Mouse (Mus musculus) hindbrain, embryonic 16.5 days (tissue): ENCODE measurements at regions not wholly inside any gene's neighbourhood (a gene's known extent, or its start where the extent isn't known, plus 50 kb on each side); places are given as distances from the start of the nearest gene placed in this dataset.

Experiments used
- ATAC-seq: fragments of 200-750 bp; cut with Nextera tagmentation; 2 replicates; pipeline ENCODE4 v1.8.0; 2017; ENCODE audit warnings: moderate TSS enrichment, moderate library complexity
- H3K27ac ChIP-seq: fragments of 300-500 bp; sonication (generic); 2 replicates; pipeline ENCODE4 v1.5.1; 2014; ENCODE audit warnings: low read depth, mild to moderate bottlenecking, control low read depth, low read length, moderate library complexity
- H3K27me3 ChIP-seq: fragments of 300-500 bp; sonication (generic); replicated peaks from 2 replicates; pipeline ENCODE4 v1.6.1; 2014; ENCODE audit warnings: low read length; ENCODE audit not compliant: control insufficient read depth, insufficient read depth
- H3K36me3 ChIP-seq: fragments of 300-500 bp; sonication (generic); 2 replicates; pipeline ENCODE4 v1.6.1; 2014; ENCODE audit warnings: mild to moderate bottlenecking, low read length, moderate library complexity, mixed read lengths; ENCODE audit not compliant: control insufficient read depth, insufficient read depth
- H3K4me1 ChIP-seq: fragments of 300-500 bp; sonication (generic); 2 replicates; pipeline ENCODE4 v1.6.1; 2014; ENCODE audit warnings: low read depth, low read length; ENCODE audit not compliant: control insufficient read depth, insufficient read depth
- H3K4me2 ChIP-seq: fragments of 300-500 bp; sonication (generic); 2 replicates; pipeline ENCODE4 v1.6.1; 2014; ENCODE audit warnings: mild to moderate bottlenecking, low read length, control low read depth, moderate library complexity
- H3K4me3 ChIP-seq: fragments of 300-500 bp; sonication (generic); 2 replicates; pipeline ENCODE4 v1.5.1; 2014; ENCODE audit warnings: mild to moderate bottlenecking, low read length, control low read depth, moderate library complexity
- H3K9ac ChIP-seq: fragments of 300-500 bp; sonication (generic); 2 replicates; pipeline ENCODE4 v1.6.1; 2014; ENCODE audit warnings: low read depth, mild to moderate bottlenecking, control low read depth, low read length, moderate library complexity
- H3K9me3 ChIP-seq: fragments of 300-500 bp; sonication (generic); 2 replicates; pipeline ENCODE4 v1.6.1; 2014; ENCODE audit warnings: mild to moderate bottlenecking, low read length, moderate library complexity; ENCODE audit not compliant: control insufficient read depth
- WGBS: fragments of 180-500 bp; shearing (Covaris S2); extraction: QIAGEN DNeasy Blood & Tissue Kit; methylation state at CpG from one replicate; pipeline ENCODE4 v1.1.7; 2014; 5-methylcytosine and 5-hydroxymethylcytosine counted together

DNA sequence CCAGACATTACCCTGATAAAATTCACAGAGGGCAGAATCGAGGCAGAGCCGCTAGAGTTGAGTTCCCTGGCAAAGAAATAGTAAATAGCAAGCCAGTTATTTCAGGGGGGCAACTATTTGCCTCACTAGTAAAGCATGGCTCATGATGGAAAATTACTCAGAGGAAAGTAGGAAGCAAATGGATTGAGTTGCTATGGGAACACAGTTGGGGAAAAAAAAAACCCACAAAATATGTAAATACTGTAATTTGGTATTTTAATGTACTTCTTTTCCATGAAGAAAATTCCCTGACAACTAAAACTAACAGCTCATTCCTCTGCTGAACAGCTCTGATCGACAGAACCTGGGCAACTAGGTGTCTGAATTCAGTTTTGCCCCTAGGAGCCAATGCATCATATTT is 296.2 kb upstream of the Slc30a5 start:
- H3K27me3 ChIP-seq: no peaks in the 10 kb centered on the region
- no peak for ATAC-seq
- H3K4me1 ChIP-seq: no peaks in the 10 kb centered on the region
- no peak overlapping the region for H3K27ac ChIP-seq
- H3K9ac ChIP-seq: no peak overlapping the region
- WGBS: 84% methylated on average over 3 of the region's 3 CpGs
- no peak overlapping the region for H3K4me3 ChIP-seq
- no peak overlapping the region for H3K4me2 ChIP-seq
- no peaks in the 10 kb centered on the region for H3K9me3 ChIP-seq
- no peaks in the 10 kb centered on the region for H3K36me3 ChIP-seq

DNA sequence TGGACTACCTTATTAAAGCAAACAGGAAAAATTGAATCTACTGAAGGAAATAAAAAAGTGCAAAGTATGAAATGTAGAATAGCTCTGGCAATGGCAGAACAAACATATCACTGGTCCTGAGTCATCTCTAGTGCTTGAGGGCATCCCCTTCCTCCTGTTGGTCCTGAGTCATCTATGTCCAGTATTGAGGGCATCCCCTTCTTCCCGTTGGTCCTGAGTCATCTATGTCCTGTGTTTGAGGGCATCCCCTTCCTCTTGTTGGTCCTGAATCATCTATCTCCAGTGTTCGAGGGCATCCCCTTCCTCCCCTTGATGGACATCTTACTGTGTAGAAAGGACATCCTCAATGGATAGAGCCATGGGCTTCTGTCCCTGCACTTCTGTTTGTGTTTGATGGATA is 294.6 kb upstream of the Slc30a5 start:
- Histone ChIP-seq H3K4me1 (no peaks in the 10 kb centered on the region), H3K36me3 (no peaks in the 10 kb centered on the region), H3K4me2 (no peak overlapping the region), H3K9me3 (no peaks in the 10 kb centered on the region), H3K4me3 (no peak overlapping the region), H3K9ac (no peak overlapping the region), H3K27me3 (no peaks in the 10 kb centered on the region), H3K27ac (no peak overlapping the region)
- WGBS: 85% methylated on average over 2 of the region's 2 CpGs
- ATAC-seq: no peak

DNA sequence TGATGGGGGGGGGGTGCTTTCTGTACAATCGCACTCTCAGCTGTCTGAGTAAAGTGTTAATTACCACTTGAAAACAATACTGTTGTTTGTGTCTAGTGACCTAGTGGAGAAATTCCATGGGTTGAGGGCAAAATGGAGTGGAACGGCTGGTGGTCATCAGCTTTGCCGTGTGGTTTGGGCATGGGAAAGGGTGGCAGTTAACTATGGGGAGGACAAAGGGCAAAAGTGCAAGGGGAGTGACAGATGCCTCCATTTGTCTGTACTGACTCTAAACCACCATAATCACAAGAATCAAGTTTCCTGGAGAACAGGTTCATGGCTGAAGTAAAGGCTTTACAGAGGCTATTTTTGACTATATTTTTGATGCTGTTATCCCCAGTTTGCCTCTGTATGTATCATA is 294.0 kb upstream of the Slc30a5 start:
- H3K4me1 ChIP-seq: no peaks in the 10 kb centered on the region
- WGBS: 78% methylated on average over 3 of the region's 3 CpGs
- no peak overlapping the region for H3K4me2 ChIP-seq
- no peaks in the 10 kb centered on the region for H3K9me3 ChIP-seq
- no peaks in the 10 kb centered on the region for H3K36me3 ChIP-seq
- ATAC-seq: no peak
- no peak overlapping the region for H3K4me3 ChIP-seq
- H3K27ac ChIP-seq: no peak overlapping the region
- H3K9ac ChIP-seq: no peak overlapping the region
- H3K27me3 ChIP-seq: no peaks in the 10 kb centered on the region

DNA sequence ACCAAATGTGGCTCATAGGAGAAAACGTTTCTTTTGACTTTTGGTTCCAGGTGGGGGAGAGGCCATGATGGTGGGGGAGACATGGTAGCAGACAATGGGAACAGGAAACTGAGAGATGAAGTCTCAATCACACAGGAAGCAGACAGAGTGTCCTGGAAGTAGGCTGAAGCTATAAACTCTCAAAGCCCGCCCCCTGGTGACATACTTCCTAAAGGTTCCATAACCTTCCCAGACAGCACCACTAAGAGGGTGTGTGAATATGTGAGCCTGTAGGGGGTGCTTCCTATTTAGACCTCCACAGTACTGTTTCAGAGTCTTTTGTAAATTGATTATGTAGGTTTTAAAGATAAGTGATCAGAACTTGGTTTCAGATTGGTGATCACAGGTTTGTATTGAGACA is 284.1 kb upstream of the Slc30a5 start:
- Histone ChIP-seq H3K9ac (no peak overlapping the region), H3K4me3 (no peak overlapping the region), H3K27ac (no peak overlapping the region), H3K4me2 (no peak overlapping the region), H3K4me1 (no peaks in the 10 kb centered on the region), H3K9me3 (no peaks in the 10 kb centered on the region), H3K36me3 (no peaks in the 10 kb centered on the region), H3K27me3 (no peaks in the 10 kb centered on the region)
- WGBS: 79% methylated on average over 2 of the region's 2 CpGs
- ATAC-seq: no peak

DNA sequence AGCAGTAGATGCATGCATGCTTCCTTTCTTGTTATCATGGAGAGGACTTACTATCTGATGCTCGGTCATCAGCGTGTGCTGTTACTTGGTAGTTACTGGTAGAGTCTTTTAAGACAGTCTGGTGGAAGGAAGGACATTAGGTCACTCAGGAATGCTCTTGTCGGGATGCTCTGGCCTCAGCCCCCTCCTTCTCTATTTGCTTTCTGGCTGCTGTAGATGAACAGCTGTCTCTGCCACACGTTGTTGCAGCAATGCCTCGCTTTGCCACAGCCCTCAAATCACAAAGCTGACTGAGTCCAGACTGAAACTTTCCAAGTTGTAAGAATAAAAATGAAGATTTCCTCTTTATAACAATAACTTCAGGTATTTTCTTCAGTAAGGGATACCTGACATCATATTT is 282.1 kb upstream of the Slc30a5 start:
- H3K9me3 ChIP-seq: no peaks in the 10 kb centered on the region
- H3K4me3 ChIP-seq: no peak overlapping the region
- H3K27ac ChIP-seq: no peak overlapping the region
- ATAC-seq: no peak
- H3K36me3 ChIP-seq: no peaks in the 10 kb centered on the region
- no peak overlapping the region for H3K4me2 ChIP-seq
- H3K9ac ChIP-seq: no peak overlapping the region
- no peaks in the 10 kb centered on the region for H3K4me1 ChIP-seq
- 80% methylated on average over 5 of the region's 5 CpGs for WGBS
- H3K27me3 ChIP-seq: no peaks in the 10 kb centered on the region

DNA sequence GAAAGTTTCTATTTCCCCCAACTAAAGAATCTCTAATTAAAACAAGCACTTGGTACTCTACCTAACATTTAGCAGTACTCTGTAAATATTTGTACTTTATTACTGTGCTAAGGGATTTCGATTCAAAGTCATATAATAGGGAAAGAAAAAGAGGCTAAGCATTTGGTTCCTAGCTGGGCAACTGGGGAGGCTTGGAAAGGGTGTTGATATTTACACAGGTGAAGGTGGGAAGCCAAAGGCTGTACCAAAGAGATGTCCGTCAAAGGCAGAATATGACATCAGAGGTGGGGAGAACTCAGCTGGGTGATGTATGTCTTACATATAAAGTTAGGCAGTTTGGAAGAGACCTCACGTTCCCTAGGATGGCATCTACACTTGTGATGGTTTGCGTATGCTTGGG is 278.9 kb upstream of the Slc30a5 start:
- Histone ChIP-seq H3K9ac (no peak overlapping the region), H3K36me3 (no peaks in the 10 kb centered on the region), H3K27ac (no peak overlapping the region), H3K4me2 (no peak overlapping the region), H3K9me3 (no peaks in the 10 kb centered on the region), H3K27me3 (no peaks in the 10 kb centered on the region), H3K4me3 (no peak overlapping the region), H3K4me1 (no peaks in the 10 kb centered on the region)
- no peak for ATAC-seq
- 89% methylated on average over 4 of the region's 4 CpGs for WGBS

DNA sequence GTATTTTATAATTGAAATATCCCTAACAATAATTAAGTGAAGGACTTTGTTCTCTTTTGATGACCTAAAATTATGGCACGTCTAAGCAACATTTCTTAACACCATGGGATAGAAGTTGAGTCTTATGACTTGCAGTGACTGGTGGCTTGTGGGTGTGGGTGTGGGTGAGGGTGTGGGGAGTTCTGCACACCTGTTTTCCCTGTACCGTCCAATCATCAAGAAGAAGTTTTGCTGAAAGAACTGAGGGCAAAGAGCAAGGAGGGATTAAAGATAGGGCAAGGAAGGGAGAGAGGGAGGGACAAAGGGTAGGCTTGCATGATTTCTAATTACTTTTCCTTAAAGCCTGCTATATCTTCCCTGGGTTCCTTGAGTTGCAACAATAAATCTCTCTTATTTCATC is 278.5 kb upstream of the Slc30a5 start:
- WGBS: 95% methylated on average over 2 of the region's 2 CpGs
- no peak for ATAC-seq
- H3K4me3 ChIP-seq: no peak overlapping the region
- H3K9me3 ChIP-seq: no peaks in the 10 kb centered on the region
- H3K9ac ChIP-seq: no peak overlapping the region
- no peaks in the 10 kb centered on the region for H3K36me3 ChIP-seq
- no peaks in the 10 kb centered on the region for H3K27me3 ChIP-seq
- no peaks in the 10 kb centered on the region for H3K4me1 ChIP-seq
- H3K27ac ChIP-seq: no peak overlapping the region
- no peak overlapping the region for H3K4me2 ChIP-seq

DNA sequence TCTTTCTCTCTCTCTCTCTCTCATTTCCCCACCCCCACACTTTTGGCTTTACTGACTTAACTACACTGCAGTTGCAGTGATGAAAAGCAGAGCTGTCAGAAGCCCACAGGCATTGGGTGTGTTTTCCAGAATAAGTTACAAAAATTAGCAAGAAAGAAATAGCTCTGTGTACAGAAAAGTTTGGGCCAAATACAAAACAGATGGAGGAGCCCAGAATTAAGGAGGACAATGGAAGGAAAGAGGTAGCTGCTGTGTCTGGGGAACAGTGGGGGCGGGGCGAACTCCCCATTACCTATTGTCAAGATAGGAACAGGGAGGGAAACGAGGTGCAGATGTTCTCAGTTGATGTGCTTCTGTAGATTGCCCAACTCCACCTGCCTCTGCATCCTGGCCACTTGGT is 267.4 kb upstream of the Slc30a5 start:
- Histone ChIP-seq H3K27me3 (no peaks in the 10 kb centered on the region), H3K4me1 (no peaks in the 10 kb centered on the region), H3K4me2 (no peak overlapping the region), H3K9ac (no peak overlapping the region), H3K9me3 (no peaks in the 10 kb centered on the region), H3K36me3 (no peaks in the 10 kb centered on the region), H3K27ac (no peak overlapping the region), H3K4me3 (no peak overlapping the region)
- ATAC-seq: no peak
- WGBS: 55% methylated on average over 3 of the region's 3 CpGs

DNA sequence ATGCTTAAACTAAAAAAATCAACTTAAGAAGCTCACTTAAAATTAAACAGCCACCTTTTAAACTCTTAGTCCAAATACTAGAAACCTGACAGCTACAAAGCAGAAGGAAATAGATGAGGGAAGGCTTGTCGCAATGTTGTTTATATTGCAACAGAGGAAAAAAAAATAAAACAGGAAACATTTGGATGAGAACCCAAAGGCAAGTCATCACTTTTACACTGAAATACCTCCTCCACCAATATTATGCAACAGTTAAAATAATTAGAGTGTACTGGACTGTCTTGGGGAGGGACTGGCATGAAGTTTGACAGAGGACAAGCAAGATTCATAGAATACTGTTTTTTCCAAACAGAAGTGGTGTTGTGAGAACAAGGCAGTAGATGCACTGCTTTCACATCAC is 263.6 kb upstream of the Slc30a5 start:
- no peaks in the 10 kb centered on the region for H3K27me3 ChIP-seq
- no peaks in the 10 kb centered on the region for H3K9me3 ChIP-seq
- no peaks in the 10 kb centered on the region for H3K4me1 ChIP-seq
- no peak for ATAC-seq
- 85% methylated on average over 1 of the region's 1 CpGs for WGBS
- H3K4me2 ChIP-seq: no peak overlapping the region
- H3K9ac ChIP-seq: no peak overlapping the region
- H3K36me3 ChIP-seq: no peaks in the 10 kb centered on the region
- no peak overlapping the region for H3K4me3 ChIP-seq
- no peak overlapping the region for H3K27ac ChIP-seq

DNA sequence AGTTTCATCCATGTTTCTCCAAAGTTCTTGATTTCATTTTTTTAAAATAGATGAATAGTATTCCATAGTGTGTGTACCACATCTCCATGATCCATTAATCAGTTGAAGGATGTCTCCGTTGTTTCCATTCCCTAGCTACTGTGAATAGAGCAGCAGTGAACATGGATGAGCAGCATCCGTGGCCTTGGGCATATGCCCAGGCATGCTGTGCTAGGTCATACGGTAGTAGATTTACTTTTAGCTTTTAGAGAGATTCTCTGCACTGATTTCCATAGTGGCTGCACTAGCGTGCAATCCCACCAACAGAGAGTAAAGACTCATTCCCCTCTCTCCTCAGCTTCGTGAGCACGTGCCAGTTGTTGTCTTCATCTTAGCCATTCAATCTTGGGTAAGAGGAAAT is 263.0 kb upstream of the Slc30a5 start:
- 72% methylated on average over 6 of the region's 6 CpGs for WGBS
- H3K9ac ChIP-seq: no peak overlapping the region
- H3K27me3 ChIP-seq: no peaks in the 10 kb centered on the region
- H3K4me2 ChIP-seq: no peak overlapping the region
- H3K9me3 ChIP-seq: no peaks in the 10 kb centered on the region
- H3K36me3 ChIP-seq: no peaks in the 10 kb centered on the region
- no peak overlapping the region for H3K4me3 ChIP-seq
- ATAC-seq: no peak
- H3K27ac ChIP-seq: no peak overlapping the region
- no peaks in the 10 kb centered on the region for H3K4me1 ChIP-seq
